Mouse (Mus musculus): Measurements from ENCODE around the gene Zfp672.

GRCm38 (mm10) chr11:58346745-58347144 is 16.6 kb upstream of the Zfp672 start:
- no peak for TF ChIP-seq CTCF (IDR thresholded peaks at IDR 0.05; ENCODE audit: control insufficient read depth, insufficient read depth, low read length)
- TF ChIP-seq POLR2A (IDR thresholded peaks at IDR 0.05; ENCODE audit: borderline replicate concordance, control insufficient read depth, low read depth, low read length), result no peak
